Comparison of ENCODE assay signal across 8 mouse cellular contexts in genomic region chr14:15438485-15439157, GRCm38 (mm10). TPM values are rescaled to one million over a fixed set of nuclear protein-coding genes. Genes with fewer than 3 reads are reported as not detected.
DNase-seq lines count a peak whose midpoint lies in the region; ATAC-seq lines count a peak whose summit lies in the region.

Gene Lrrc3b (minus strand): TSS chr14:15438987.

- H3K36me3 ChIP-seq in megakaryocyte, embryonic 14.5 days (replicated peaks; ENCODE audit: low read length), result no peaks in the 10 kb centered on the region
- no peaks in the 10 kb centered on the region for H3K36me3 ChIP-seq in embryonic facial prominence, embryonic 10.5 days (replicated peaks)
- H3K36me3 ChIP-seq in limb, embryonic 13.5 days, result no peaks in the 10 kb centered on the region
- H3K36me3 ChIP-seq in neural tube, embryonic 12.5 days, result no peaks in the 10 kb centered on the region

- peaks cover 33% of the 10 kb centered on the region for H3K27me3 ChIP-seq in megakaryocyte, embryonic 14.5 days (replicated peaks)
- H3K27me3 ChIP-seq in embryonic facial prominence, embryonic 10.5 days (replicated peaks; ENCODE audit: low read depth, poor library complexity, severe bottlenecking), result peaks cover 31% of the 10 kb centered on the region
- H3K27me3 ChIP-seq in limb, embryonic 13.5 days, result peaks cover 38% of the 10 kb centered on the region
- H3K27me3 ChIP-seq in neural tube, embryonic 12.5 days (replicated peaks), result peaks cover 21% of the 10 kb centered on the region

- DNase-seq in embryonic facial prominence, embryonic 10.5 days (ENCODE audit: low spot score), result peak; percentile 75
- peak; percentile 68 to 74 for DNase-seq in heart, adult 9 months (ENCODE audit: low spot score in 2 of 2)
- DNase-seq in kidney, adult 9 months, result peak; percentile 33
- no peak for DNase-seq in spleen, postnatal 4 days (ENCODE audit: low spot score in 2 of 2)

- H3K27ac ChIP-seq in embryonic facial prominence, embryonic 10.5 days (replicated peaks), result peak within 1 kb of the TSS; percentile 83
- H3K27ac ChIP-seq in limb, embryonic 13.5 days, result no peak within 1 kb of the TSS
- no peak within 1 kb of the TSS for H3K27ac ChIP-seq in neural tube, embryonic 12.5 days

- H3K4me2 ChIP-seq in limb, embryonic 13.5 days (replicated peaks), result peak within 1 kb of the TSS; percentile 97
- H3K4me2 ChIP-seq in neural tube, embryonic 12.5 days (replicated peaks), result peak within 1 kb of the TSS; percentile 89

- WGBS in embryonic facial prominence, embryonic 10.5 days, result under 1% methylated on average over 51 of the region's 51 CpGs
- WGBS in limb, embryonic 13.5 days, result under 1% methylated on average over 50 of the region's 51 CpGs
- under 1% methylated on average over 51 of the region's 51 CpGs for WGBS in neural tube, embryonic 12.5 days

- peaks cover 7% of the 10 kb centered on the region; the same call in 1 of the 2 replicates for H3K4me1 ChIP-seq in megakaryocyte, embryonic 14.5 days
- H3K4me1 ChIP-seq in embryonic facial prominence, embryonic 10.5 days, result peaks cover 19% of the 10 kb centered on the region
- peaks cover 13% of the 10 kb centered on the region for H3K4me1 ChIP-seq in limb, embryonic 13.5 days
- peaks cover 12% of the 10 kb centered on the region for H3K4me1 ChIP-seq in neural tube, embryonic 12.5 days

- peak within 1 kb of the TSS; percentile 66 for H3K9ac ChIP-seq in limb, embryonic 13.5 days
- H3K9ac ChIP-seq in neural tube, embryonic 12.5 days, result peak within 1 kb of the TSS; percentile 48; the same call in 1 of the 2 replicates

- no peaks in the 10 kb centered on the region for H3K9me3 ChIP-seq in megakaryocyte, embryonic 14.5 days
- H3K9me3 ChIP-seq in embryonic facial prominence, embryonic 10.5 days, result no peaks in the 10 kb centered on the region
- no peaks in the 10 kb centered on the region for H3K9me3 ChIP-seq in limb, embryonic 13.5 days
- no peaks in the 10 kb centered on the region for H3K9me3 ChIP-seq in neural tube, embryonic 12.5 days

- peak within 1 kb of the TSS; percentile 42 for H3K4me3 ChIP-seq in megakaryocyte, embryonic 14.5 days (replicated peaks)
- H3K4me3 ChIP-seq in embryonic facial prominence, embryonic 10.5 days, result peak within 1 kb of the TSS; percentile 75
- H3K4me3 ChIP-seq in limb, embryonic 13.5 days, result peak within 1 kb of the TSS; percentile 62
- peak within 1 kb of the TSS; percentile 48 for H3K4me3 ChIP-seq in neural tube, embryonic 12.5 days

- no peak for ATAC-seq in megakaryocyte, adult 5-6 weeks (ENCODE audit: poor library complexity, severe bottlenecking)
- peak; percentile 84 for ATAC-seq in limb, embryonic 13.5 days (ENCODE audit: low FRiP score, low read depth)
- ATAC-seq in neural tube, embryonic 12.5 days (ENCODE audit: low FRiP score, low read depth), result peak; percentile 83

RNA-seq across cellular contexts. Expression of gene Lrrc3b, which starts in this region (rescaled TPM):
- polyA plus RNA-seq in megakaryocyte, embryonic 14.5 days (2012; ENCODE audit: insufficient read depth, low replicate concordance), result not detected in 2 replicates
- not detected in 2 replicates for total RNA-seq in megakaryocyte, adult 5-6 weeks (2015)
- total RNA-seq in megakaryocyte, adult 5-6 weeks (2017), result not detected in 2 replicates
- polyA plus RNA-seq in embryonic facial prominence, embryonic 10.5 days (2016; fragmentation: Nextera tagmentation; extraction: Ambion mirVana), result 2.1 and 2.5 TPM in 2 replicates
- 2.1 and 2.8 TPM in 2 replicates for polyA plus RNA-seq in limb, embryonic 13.5 days (2015; fragmentation: Nextera tagmentation; extraction: Ambion mirVana)
- 1.0 and 1.9 TPM in 2 replicates for polyA plus RNA-seq in neural tube, embryonic 12.5 days (2016; fragmentation: Nextera tagmentation; extraction: Ambion mirVana)

Comparison
In these comparisons a context has a peak if more than half of its experiments do, and no peak if none do; other contexts are left out.
1. DNase-seq: peak in embryonic facial prominence, embryonic 10.5 days (single experiment), heart, adult 9 months (2 of 2) and kidney, adult 9 months (single experiment); none in spleen, postnatal 4 days (0 of 2).
2. Peak in every context shown above with its lines, with median percentiles within 50 percentile points of each other: H3K4me3 ChIP-seq.